Mouse (Mus musculus) adrenal gland, adult 8-10 months (tissue): ENCODE data around the gene Pef1. TPM values are rescaled to one million over a fixed set of nuclear protein-coding genes. Genes with fewer than 3 reads are reported as not detected.

ENCODE experiments used
- DNase-seq: peaks from one replicate; pipeline ENCODE4 v3.0.0; 2022
- total RNA-seq, 4 experiments: library from RNA; stranded (reverse); gene quantifications; 2 replicates each; pipeline ENCODE4 v1.2.4; 2022

Gene Pef1
- total RNA-seq, 4 experiments from 2014 or later: 81.1 to 93.8 (median 85.9) TPM

DNA sequence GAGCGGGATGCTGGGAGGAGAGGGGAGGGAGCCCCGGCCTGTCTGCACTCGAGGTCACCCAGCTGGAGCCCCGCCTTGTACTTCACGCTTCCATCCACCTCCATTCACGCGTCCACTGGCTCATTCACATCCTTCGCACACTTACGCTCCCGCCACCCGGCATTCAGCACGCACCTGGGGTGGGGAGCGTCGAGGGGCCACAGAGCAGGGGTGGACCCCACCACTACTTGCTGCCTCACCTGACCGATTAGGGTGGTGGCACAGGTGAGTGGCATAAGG is 36.8 kb downstream of the Pef1 start, which contains the start of gene Hcrtr1:
Gene Hcrtr1, minus strand, starts transcription at position 146 of the 279 bp plus-strand sequence.
- no peak for DNase-seq

DNA sequence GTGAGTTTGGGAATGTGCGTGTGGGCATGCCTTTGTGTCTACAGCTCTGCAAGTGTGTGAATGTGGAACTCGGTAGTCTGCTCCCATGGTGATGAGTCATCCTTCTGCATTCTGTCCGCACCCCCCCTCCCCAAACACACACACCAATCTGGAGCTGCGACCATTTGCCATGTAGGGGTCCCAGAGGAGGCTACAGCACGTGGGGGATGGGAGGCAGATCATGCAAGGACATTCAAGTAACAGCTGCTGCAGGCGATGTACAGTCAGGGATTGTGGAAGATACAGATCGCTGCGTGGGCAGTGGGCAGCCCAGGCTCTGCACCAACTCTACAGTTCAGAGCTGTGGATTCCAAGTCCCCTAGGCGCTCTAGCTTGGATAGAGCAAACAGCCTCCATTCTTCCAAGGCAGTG is 38.6 kb downstream of the Pef1 start:
- DNase-seq: no peak

DNA sequence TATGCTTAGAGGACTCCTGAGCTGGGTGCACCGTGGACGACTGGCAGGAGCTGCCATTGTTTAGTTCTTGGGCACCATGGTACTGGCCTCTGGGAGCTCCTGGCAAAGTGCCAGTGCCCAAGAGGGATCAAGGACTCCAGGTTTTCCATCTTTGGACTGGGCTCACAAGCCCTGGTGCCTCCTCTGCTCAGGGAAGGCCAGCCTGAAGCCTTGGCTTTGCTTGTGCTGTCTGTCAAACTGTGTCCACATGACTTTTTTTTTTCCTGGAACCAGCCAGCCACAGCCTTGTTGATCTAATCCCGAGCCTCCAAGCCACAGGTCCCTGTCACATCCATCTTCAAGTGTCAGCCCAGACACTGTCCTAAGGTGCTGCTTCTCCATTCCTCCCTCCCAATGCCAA is 39.4 kb downstream of the Pef1 start:
- peak; percentile 82 for DNase-seq

DNA sequence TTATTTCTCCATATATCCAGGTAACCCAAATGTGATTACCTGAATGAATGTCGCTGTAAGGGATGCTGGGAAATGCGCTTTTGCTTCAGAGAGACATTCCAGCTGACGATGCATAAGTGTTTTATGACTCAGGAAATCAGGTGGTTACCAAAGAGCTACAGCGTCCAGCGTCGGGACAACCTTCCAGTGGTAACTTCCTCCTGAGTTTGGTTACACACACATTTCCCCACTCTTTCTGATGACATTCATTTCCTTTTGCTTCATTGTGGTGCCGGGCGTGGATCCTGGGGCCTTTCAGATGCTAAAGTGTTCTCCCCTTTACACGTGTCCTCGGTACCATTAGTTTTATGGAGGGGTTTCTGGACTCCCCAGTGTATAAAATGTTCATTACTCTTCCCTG is 46.0 kb downstream of the Pef1 start:
- DNase-seq: no peak

DNA sequence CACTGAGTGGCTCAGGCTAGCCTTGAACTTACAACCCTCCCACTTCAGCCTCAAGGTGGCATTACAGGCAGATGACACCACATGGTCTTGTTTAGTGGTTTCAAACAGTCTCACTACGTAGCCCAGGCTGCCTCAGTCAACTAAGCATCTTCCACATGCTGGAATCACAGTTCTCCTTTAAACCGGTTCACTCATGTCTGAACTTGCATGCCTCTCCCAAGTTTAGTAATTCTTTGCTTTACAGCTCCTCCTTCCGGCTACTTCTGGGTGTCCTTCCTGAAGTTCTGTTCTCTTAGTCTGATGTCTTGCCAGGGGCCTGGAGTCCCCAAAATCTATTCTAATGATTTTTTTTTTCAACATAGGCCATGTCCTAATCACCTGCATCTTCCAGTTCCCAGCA is 51.9 kb downstream of the Pef1 start:
- DNase-seq: no peak

DNA sequence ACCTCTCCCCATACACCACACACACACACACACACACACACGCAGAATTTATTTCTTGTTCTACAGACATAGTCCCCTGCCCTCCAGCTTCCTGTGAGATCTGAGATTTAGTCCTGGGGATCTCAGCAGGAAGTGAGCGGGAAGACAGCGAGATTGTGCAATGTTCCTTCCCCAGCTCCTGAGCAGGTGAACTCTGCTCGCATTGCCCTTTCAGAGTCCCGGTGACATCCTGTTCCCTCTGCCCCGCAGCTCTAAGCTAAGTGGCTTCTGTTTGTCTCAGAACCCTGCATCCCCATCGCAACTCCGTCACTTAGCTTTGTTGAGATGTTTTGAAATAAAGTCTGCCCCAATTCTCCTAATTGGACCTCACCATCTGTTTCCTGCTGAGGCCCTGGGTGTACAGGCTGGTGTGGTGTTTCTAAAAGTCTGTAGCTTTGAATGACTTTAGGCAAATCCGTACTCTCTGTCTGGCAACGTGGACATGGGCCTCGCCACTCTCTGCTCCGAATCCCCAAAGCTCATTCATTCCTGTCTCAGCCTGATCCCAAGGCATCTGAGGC is 54.5 kb downstream of the Pef1 start:
- no peak for DNase-seq

DNA sequence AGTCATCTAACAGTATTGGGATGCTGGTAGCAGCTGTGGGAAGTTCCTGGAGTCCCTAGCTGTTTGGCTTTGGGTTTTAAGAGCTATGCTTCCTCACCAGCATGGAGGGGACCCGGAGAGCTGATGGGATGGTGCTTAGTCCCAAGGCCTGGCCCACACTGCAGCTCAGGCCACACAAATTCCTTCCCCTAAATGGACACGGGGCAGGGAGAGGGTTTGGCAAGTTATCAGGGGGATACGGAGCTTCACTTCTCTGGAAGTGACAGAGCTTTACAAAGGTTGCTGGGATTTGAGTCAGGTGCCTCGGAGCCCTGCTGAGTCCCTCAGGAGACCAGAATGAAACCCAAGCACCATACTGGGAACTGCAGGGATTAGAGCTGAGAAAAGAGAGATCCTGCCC is 59.0 kb downstream of the Pef1 start:
- no peak for DNase-seq

DNA sequence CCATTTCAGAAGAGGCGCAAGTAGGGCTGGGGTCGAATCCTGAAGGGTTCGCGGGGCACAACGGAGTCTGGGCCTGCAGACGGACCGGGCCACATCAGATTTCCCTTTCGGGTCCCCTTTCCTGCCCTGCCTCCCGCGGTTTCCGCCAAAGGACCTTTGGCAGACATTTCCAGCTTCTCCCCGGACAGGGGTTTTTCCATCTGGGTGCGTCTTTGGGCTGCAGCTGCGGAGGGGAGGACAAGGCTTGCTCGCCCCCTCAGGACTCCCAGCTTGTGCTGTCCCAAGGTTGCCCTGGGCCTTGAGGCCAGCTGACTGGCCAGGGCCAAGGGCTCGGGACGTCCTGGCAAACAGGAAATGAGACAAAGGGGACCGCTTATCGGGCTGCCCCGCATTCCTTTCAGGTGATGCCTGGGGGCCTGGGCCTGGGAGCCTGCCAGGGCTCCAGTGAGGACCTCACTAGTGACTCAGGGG is 61.1 kb downstream of the Pef1 start:
- DNase-seq: peak; percentile 80

DNA sequence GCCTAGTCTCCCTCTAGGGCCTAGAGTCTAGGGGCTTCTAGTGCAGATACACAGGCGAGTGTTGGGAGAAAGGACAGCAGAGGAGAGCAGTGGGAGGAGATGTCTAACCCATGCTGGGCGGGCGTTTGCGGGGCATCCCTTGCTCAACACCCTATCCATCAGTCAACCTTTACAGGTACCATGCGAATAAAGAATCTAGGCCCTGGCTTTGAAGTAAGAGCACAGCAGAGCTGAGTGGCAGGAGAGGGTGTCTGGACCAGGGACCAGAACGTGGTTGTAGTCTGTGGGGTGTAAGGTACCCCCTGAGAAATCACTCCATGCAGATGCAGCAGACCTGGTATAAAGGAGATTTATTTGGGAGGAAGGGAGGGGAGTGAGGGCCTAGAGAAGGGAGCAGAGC is 61.8 kb downstream of the Pef1 start:
- DNase-seq: no peak

DNA sequence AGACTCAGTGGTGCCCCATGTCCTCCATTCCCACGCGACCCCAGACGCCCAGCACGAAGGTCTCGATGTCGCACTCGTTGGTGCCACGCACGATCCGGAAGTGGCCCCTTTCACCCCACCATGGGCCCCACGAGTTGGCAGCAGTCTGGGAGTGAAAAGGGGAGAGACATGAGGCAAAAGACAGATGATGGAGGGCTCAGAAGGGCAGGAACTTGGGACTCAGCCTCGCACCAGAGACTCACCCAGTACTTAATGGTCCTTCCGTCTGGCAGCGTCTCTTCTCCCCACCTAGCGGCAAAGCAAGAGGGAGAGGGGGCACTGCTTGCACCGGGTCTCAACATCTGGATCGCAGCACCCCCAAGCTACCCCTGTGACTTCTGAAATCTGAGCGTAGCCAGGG is 63.7 kb downstream of the Pef1 start:
- no peak for DNase-seq

DNA sequence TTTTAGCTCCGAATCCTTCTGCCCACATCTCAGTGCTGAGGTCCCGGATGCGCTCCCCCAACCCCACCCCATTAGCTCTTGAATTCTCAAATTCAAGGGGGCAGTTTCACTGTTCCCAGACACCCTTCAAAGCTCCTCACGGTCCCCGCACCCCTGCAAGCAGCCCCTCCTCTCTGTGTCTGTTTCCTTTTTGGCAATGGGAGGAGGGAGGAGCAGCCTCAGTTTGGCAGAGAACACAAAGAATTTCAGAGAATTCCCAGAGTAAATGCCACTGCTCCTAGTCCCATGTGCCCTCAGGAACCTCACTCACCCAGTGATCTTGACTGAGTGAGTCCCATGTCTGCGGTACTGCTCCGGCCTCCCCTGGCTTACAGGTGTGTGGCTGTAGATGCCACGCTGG is 64.2 kb downstream of the Pef1 start:
- no peak for DNase-seq

DNA sequence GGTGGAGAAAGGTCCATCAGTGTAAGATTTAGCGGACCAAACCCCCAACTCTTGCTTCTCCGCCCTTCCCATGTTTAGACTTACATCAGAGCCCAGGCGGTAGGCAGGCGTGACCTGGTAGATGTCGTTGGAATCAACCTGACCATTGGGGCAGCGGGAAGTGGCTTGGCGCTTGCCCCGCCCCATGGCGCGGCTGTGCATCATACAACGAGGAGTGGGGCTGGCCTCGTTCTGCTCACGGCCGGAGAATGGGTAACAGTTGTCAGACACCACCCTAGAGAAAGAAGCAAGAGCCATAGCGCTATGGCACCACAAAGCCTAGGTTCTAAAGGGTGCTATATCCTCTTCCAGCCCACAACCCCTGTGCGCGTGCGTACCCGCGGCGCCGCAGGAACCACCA is 65.0 kb downstream of the Pef1 start:
- no peak for DNase-seq

DNA sequence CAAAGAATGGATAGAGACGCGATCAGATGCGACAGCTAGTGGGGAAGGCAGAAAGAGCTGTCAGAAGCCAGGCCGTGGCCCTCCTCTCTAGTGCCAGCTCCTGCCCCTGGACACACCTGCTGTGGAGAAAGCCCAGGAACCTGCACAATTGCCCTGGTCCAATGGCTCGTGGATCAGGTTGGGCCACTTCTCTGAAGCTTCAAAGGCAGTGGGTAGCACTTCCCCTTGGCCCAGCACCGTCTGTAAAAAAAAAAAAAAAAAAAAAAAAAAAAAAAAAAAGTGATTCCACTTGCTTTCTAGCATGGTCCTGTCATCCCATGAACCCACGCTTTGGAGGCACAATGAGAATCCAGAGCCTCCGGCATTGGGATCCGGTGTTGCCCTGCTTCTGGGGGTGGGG is 65.5 kb downstream of the Pef1 start:
- DNase-seq: no peak

DNA sequence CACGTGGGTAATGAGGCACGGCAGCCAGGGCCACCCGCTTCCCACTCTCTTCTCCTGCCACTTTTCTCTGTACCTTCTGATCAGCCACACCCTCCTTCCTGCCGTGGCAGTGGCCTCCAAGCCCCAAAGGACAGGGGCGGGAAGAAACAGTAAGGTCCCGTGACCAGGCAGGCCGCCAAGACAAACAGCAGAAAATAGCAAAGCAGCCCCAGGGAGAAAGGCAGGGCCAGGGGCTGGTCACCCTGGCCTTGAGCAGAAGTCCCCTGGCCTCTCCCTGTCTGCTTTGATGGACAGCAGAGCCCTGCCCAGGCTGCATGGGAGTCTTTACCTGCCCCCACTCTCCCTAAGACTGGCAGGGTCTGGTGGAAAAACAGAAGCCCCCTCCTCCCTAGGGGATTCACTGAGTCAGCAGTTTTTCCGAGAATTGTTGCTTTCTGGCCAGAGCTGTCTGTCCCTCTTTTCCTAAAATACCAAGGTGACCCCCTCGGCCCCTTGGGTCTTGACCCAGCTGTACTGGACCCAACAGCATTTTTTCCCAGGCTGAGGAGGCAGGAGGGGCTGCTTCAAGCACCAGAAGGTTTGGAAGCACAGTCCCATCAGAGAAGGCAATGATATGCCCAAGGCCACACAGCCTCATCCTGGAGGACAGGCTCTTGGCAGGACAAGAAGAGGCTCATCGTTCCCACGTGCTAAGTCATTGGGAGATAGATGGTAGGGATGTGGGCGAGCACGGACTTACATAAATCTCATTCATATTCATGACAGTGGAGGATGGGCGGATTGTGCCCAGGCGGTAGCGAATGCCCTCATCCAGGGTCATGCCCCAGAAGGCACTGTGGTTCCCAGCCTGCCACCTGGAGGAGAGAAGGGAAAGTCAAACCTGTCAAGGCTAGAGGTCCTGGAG is 66.2 kb downstream of the Pef1 start:
- peak; percentile 93 for DNase-seq

DNA sequence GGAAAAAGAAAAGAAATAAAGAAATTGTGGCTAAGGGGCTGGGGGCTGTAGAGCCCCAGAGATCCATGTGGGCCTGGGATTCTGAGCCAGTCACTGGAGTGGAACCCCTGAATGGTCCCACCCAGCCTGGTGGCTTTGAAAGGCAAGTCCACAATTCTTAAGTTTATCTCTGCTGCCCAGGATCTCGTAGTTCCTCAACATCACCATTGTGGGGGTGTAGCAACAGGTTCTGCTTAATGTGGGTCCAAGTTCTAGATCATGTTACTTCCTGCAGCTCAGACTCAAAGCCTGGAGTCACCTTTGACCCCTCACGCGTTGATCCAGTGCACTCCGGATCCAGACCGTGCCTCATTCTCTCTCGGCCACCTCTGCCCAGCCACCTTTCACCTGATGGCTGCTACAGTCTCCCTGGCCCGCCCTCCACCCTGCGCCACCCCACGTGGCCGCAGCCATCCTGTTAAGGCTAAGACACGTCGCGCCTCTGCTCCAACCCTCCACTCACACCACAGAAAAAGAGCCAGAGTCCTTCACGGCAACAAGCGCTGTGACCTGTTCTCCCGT is 67.1 kb downstream of the Pef1 start:
- no peak for DNase-seq

DNA sequence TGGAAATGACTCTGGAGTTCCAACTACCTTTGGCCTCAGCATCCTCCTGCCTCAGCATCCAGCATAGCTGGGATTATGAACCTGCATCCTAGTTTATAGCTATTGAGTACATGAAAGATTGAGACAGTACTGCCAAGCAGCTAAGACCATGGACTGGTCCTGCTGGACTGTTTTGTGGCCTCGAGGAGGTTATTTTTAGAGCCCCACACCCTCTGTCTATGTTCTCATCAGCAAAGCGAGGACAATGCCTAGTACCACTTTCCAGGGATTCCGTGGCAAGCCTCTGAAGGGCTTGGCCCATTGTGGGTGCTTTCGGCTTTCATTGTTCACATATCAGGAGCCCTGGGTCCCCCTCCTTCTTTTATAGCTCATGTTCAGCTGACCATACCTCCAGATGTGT is 68.0 kb downstream of the Pef1 start:
- DNase-seq: no peak

DNA sequence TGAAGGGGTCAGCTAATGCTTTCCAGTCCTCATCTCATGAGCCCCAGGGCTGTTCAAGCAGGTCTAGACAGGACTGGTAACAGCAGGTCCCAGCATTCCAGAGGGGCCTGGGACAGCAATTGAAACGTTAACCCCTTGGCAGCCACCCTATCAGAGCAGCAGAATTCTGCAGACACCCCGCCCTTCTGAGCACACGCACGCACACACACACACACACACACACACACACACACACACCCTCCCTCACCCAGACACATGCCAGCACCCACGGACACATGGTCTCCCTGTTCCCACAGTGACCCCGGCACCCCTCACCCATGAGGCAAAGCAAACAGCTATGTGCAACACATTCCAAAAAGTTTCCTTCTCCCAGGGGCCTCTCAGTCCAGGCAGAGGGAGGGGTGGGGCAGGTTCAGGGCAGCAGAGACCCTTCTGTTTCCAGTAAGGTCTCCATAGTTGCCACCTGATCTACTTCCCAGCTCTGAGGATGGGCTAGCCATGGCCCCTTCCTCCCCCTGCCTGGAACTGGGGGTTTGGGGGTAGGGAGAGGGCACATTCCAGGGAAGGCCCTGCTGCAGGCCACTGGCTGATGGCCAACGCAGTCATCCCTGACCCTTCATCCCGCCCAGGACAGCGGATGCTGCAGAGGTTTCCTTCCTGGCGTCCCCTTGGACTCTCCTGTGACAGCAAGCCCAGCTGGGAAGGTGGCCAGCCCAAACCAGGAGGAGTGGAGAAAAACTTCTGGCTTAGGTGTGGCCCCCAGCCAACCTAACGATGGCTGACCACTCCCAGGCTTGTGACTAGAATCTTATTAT is 69.8 kb downstream of the Pef1 start:
- peak; percentile 78 for DNase-seq

DNA sequence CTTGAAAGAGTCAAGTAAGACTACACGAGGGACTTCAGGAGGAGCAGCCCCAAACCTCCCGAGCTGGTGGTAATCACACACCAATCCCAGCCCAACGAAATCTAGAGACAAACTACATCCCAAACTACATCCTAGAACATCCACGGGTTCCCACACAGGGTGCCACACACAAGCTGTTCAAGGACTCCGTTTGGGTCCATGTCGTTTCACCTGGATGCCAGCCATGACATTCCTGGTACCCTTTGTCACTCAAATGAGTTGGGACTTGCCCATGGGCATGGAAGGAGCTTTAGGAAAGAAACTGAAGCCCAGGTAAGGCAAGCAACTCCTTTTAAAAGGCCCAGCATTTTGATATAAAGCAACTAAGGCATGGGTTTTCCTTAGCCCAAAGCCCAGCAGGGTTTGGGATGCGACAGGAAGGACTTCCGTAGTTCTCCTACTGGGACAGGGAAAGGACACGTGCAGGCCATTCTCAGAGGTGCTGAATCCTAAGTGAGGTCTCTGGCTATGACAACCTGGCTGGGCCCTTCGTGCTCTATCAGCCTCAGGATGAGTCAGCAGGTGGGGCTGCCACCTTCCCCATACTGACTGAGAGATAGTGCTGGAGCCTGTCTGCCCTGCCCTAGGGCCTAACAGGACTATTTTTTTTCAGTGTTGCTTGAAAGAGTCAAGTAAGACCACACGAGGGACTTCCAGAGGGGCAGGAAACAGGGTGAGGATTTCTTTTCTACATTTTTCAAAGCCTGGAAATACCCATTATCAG is 70.9 kb downstream of the Pef1 start:
- DNase-seq: no peak

DNA sequence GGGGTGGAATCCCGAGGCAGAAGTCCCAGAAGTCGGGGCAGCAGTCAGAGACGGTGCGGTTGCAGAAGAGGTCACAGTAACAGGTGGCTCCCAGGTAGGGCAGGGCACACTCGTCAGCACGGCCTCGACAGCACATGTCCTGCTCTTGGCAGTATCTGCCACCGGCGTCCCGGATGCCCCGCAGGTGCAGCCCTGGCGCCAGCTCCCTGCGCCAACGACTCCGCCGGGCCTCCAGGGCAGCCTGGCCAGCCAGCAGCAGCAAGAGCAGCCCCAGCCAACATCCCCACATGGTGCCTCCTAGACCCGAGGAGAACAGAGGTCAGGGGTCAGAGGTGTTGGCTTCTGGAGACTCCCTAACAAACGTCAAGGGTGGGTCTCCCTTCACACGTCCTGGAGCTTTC is 71.6 kb downstream of the Pef1 start:
- no peak for DNase-seq

DNA sequence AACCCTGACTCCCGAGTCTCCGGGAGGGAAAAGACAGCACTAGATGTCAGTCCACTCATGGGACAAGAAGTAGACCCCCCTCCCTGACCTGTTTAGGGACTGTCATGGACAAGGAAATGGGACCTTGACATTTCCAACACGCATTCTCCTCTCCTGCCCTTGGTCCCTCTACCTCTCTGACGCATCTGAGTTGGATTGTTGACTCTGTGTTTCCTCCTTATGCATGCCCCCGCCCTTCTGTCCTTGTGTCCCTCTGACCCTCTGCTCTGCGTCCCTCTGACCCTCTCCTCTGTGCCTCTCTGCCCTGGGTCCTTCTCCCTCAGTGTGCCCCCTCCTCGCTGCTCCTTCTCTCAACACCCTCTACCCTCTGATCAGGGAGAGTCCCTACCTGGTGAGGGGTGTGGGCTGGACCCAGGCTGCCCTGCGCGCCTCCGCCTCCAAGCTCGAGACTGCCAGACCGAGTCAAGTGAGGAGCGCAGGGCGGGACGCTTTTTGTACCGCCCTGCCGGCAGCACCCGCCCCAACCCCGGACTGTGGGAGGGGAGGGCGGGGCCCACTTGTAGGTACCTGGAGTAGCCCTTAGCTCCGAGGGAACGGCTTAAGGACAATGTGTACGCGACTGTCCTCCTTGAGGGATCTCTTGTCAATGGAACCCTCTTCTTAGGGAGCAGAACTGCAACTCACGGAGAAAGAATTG is 72.1 kb downstream of the Pef1 start:
- peak; percentile 74 for DNase-seq

DNA sequence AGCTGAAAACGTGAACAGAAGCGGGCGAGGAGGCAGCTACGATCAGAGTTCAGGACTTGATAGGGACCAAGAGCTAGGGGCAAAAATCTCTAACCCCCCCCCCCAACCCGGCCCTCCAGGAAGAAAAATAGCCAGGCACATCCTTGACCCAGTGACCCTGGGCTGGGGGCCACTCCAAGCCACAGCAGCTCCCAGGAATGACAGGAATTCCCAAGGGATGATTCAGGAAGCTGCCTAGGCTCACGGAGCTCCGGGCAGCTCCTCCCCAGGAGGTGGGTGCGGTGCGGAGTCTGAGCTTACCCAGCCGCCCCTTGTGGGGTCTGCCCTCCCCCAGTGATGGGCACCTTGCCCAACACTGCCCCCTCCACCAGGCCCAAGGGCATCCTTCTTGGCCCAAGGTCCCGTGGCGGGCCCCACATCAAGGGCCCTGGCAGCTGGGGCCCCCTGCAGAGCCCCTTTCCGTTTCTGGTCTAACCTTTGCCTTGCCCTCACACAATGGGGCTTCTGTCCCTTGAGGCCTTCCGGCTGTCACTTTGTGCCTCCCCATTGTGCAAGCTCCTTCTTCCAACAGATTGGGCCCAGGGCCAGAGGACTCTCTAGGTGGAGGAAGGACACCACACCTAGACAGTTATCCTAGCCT is 72.8 kb downstream of the Pef1 start, which contains the start of gene Tinagl1:
Gene Tinagl1, minus strand, starts transcription at position 51 of the 640 bp plus-strand sequence.
- DNase-seq: no peak
